Mouse (Mus musculus): ENCODE data around the gene Igfbp2.

DNA sequence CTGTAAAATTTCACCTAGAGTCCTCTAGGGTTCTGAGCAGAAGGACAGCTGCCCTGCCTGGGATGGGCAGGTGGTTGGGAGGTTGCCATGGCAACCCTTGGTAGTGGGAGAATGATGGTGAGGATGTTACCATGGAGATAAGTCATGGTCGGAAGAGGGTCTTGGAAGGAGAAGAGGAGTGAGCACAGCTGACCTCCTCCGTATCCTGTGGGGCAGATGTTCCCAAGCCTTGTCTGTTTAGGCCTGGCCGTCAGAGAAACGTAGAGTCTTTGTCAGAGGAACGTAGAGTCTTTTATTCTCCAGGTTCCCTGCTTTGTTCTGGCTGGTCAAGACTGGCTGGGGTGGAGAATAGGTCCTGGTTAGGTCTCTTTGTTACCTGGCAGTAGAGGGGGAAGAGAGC, 34.6 kb downstream of the Igfbp2 start:
- TF ChIP-seq GATA1 (IDR thresholded peaks at IDR 0.05; ENCODE audit: low read length): no peak
- no peak for TF ChIP-seq TAL1 (IDR thresholded peaks at IDR 0.05; ENCODE audit: low read length)

All from erythroblast, embryonic 14.5 days (primary cell).